Mouse (Mus musculus) liver, embryonic 13.5 days (tissue): ENCODE measurements around the gene Vps4b. TPM values are rescaled to one million over a fixed set of nuclear protein-coding genes. Genes with fewer than 3 reads are reported as not detected.
"Not testable (repeated sequence)": the region's sequence is repeated elsewhere in the genome, so short reads cannot be mapped to it uniquely, and the experiment has no call there.

Source experiments
- ATAC-seq: fragments of 200-750 bp; cut with Nextera tagmentation; 2 replicates; pipeline ENCODE4 v1.8.0; 2017; ENCODE audit warnings: low read depth, mild to moderate bottlenecking, moderate number of reproducible peaks, moderate library complexity
- DNase-seq: peaks from one replicate; pipeline ENCODE4 v3.0.0; 2022
- H3K27ac ChIP-seq: fragments of 300-500 bp; sonication (generic); 2 replicates; pipeline ENCODE4 v1.5.1; 2015; ENCODE audit warnings: moderate library complexity, mild to moderate bottlenecking, inconsistent platforms
- H3K27me3 ChIP-seq: fragments of 300-500 bp; sonication (generic); 2 replicates; pipeline ENCODE4 v1.6.1; 2015; ENCODE audit warnings: mild to moderate bottlenecking, inconsistent platforms
- H3K36me3 ChIP-seq: fragments of 300-500 bp; sonication (generic); 2 replicates; pipeline ENCODE4 v1.6.1; 2015; ENCODE audit warnings: mild to moderate bottlenecking, inconsistent platforms
- H3K4me1 ChIP-seq: fragments of 300-500 bp; sonication (generic); replicated peaks from 2 replicates; pipeline ENCODE4 v1.6.1; 2015; ENCODE audit warnings: inconsistent platforms
- H3K4me2 ChIP-seq: fragments of 300-500 bp; sonication (generic); 2 replicates; pipeline ENCODE4 v1.6.1; 2015; ENCODE audit warnings: inconsistent platforms, mild to moderate bottlenecking, moderate library complexity
- H3K4me3 ChIP-seq: fragments of 300-500 bp; sonication (generic); replicated peaks from 2 replicates; pipeline ENCODE4 v1.5.1; 2015; ENCODE audit warnings: mild to moderate bottlenecking, inconsistent platforms
- H3K9ac ChIP-seq: fragments of 300-500 bp; sonication (generic); 2 replicates; pipeline ENCODE4 v1.6.1; 2015; ENCODE audit warnings: mild to moderate bottlenecking, inconsistent platforms
- H3K9me3 ChIP-seq: fragments of 300-500 bp; sonication (generic); replicated peaks from 2 replicates; pipeline ENCODE4 v1.6.1; 2016; ENCODE audit warnings: inconsistent platforms
- WGBS: fragments of 180-500 bp; shearing (Covaris S2); methylation state at CpG from one replicate; pipeline ENCODE4 v1.1.7; 2015; ENCODE audit not compliant: insufficient replicate concordance; 5-methylcytosine and 5-hydroxymethylcytosine counted together
- polyA plus RNA-seq: library from polyadenylated mRNA; unstranded; fragments of >200 nt; fragmentation: Nextera tagmentation; extraction: Ambion mirVana; gene quantifications from 2 replicates; pipeline ENCODE4 v1.2.1, GENCODE M21; 2015

Gene Vps4b
- polyA plus RNA-seq, 1 experiment from 2014 or later, result 23.6 TPM

DNA sequence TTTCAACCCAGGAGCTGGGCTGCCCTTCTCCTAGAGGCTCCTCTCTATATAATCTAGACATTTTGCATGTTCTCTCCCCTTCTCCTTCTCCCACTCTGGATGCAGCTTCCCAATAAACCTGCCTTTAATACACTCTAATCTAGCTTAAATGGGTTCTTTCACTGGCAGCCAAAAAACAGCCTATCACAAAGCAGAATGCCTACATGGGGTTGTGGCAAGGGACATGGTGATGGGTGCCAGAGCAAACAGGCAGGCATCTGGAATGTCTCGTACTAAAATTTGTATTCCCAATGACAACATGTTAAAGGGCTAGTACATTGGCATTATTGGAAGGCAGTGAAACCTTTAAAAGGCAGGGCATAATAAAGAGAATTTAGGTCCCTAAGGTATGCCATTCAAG, 45.9 kb downstream of the Vps4b start:
- Histone ChIP-seq H3K9me3 (no peaks in the 10 kb centered on the region), H3K9ac (no peak overlapping the region), H3K4me1 (no peaks in the 10 kb centered on the region), H3K36me3 (peaks cover 16% of the 10 kb centered on the region), H3K4me2 (no peak overlapping the region), H3K27ac (no peak overlapping the region), H3K4me3 (no peak overlapping the region), H3K27me3 (no peaks in the 10 kb centered on the region)
- ATAC-seq, result no peak
- WGBS, result 83% methylated on average over 1 of the region's 1 CpGs
- no peak for DNase-seq

DNA sequence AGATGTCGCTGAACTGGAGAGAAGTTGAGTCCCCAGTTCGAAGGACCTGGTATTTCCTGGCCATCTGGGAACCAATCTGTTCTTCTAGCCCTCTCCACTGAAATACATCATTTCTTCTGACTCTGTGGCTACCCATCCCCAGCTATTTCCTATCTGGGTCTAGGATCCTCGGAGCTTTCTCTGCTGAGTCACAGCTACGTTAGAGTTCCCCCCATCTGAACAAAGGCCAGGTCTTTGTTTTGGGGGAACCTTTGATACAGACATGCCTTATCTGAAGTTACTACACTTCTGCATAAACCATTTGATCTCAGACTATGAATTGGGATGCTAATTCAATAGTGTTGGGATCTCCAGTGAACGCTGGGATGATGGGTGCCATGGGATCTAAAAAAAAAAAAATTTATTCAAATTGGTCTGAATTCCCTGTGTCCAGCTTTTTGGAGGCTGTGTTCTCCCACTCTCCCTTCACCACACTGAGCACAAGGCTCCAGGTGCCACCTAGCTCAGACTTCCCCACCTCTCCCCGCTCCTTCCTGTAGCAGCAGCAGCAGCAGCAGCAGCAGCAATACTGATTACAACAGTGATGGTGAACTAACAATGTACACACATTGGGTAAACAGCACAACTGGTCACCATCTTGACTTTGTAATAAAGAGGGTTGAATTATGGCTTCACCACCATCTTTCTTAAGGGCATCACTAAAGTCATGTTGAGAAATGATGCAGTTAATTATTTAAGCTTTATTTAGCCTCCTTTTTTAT, 47.8 kb downstream of the Vps4b start:
- H3K4me3 ChIP-seq, result no peak overlapping the region
- no peak for ATAC-seq
- H3K9ac ChIP-seq, result no peak overlapping the region
- no peak overlapping the region for H3K27ac ChIP-seq
- DNase-seq, result no peak
- no peaks in the 10 kb centered on the region for H3K4me1 ChIP-seq
- H3K36me3 ChIP-seq, result peaks cover 16% of the 10 kb centered on the region
- no peaks in the 10 kb centered on the region for H3K9me3 ChIP-seq
- 68% methylated on average over 6 of the region's 6 CpGs for WGBS
- H3K4me2 ChIP-seq, result no peak overlapping the region
- H3K27me3 ChIP-seq, result no peaks in the 10 kb centered on the region

DNA sequence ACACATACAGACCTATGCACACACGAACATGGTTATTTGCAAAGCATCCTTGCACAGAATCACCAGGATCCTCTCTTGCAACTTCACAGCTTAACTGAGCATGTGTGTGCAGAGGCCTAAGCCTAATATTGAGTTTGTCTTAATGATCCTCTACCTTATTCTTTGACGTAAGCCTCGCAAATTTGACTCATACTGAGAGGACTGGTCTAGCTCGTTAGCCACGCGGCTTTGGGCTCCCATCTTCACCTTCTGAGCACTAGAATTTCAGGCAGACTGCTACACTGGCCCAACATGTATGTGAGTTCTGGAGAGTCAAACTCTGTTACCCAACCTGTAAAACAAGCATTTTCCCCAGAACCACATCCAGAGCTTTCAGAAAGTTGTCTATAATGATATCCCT, 53.5 kb downstream of the Vps4b start:
- Histone ChIP-seq H3K36me3 (peaks cover 18% of the 10 kb centered on the region), H3K9ac (no peak overlapping the region), H3K27me3 (no peaks in the 10 kb centered on the region), H3K4me3 (no peak overlapping the region), H3K9me3 (no peaks in the 10 kb centered on the region), H3K4me2 (no peak overlapping the region), H3K27ac (no peak overlapping the region), H3K4me1 (no peaks in the 10 kb centered on the region)
- no peak for DNase-seq
- ATAC-seq, result no peak
- WGBS, result 83% methylated on average over 6 of the region's 6 CpGs

DNA sequence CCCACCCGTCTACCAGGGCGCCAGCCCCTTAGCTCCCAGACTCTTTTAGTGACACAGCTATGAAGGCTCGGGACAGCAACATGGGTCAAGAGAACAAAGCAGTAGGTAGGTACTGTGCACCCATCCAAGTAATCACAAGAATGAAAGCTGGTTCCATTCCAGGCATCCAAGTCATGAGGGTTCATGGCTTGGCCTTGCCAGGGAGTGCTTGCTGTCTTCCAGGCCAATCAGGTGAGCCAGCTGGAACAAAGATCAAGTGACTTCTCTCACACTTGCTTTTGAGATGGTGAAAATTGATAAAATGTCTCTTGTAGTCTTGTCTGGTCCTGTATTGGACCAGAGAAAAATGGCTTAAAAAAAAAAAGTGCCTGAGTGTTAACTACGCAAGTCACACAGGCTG, 55.8 kb downstream of the Vps4b start:
- 82% methylated on average over 4 of the region's 4 CpGs for WGBS
- no peaks in the 10 kb centered on the region for H3K9me3 ChIP-seq
- no peak overlapping the region for H3K4me2 ChIP-seq
- no peak overlapping the region for H3K9ac ChIP-seq
- ATAC-seq (no peak), DNase-seq (no peak)
- no peaks in the 10 kb centered on the region for H3K4me1 ChIP-seq
- H3K4me3 ChIP-seq, result no peak overlapping the region
- H3K36me3 ChIP-seq, result 0 out of 2 replicates have a peak, but pooled peaks cover 5% of the 10 kb centered on the region
- no peak overlapping the region for H3K27ac ChIP-seq
- no peaks in the 10 kb centered on the region for H3K27me3 ChIP-seq

DNA sequence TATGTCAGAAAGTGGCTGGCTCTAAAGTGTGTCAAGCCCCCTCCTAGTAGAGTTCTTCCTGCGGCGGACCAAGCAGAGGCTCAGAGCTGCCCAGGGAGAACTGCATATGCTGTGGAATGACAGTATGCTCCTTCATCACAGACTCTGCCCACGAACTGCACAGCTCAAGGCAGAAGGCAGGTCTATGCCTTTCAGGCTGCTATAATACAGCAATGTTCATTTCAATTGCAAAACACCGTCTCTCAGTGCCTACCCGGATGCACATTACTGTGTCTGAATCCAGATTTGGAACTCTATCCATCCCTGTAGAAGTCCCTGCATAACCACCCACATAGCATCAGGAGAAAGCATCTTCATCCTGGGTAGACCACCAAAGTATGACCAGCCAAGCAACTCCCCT, 56.7 kb downstream of the Vps4b start:
- Histone ChIP-seq H3K4me3 (no peak overlapping the region), H3K27me3 (no peaks in the 10 kb centered on the region), H3K36me3 (0 out of 2 replicates have a peak, but pooled peaks cover 5% of the 10 kb centered on the region), H3K4me1 (no peaks in the 10 kb centered on the region), H3K27ac (no peak overlapping the region), H3K9ac (no peak overlapping the region), H3K9me3 (no peaks in the 10 kb centered on the region), H3K4me2 (no peak overlapping the region)
- no peak for ATAC-seq
- WGBS, result 80% methylated on average over 5 of the region's 5 CpGs
- DNase-seq, result no peak

DNA sequence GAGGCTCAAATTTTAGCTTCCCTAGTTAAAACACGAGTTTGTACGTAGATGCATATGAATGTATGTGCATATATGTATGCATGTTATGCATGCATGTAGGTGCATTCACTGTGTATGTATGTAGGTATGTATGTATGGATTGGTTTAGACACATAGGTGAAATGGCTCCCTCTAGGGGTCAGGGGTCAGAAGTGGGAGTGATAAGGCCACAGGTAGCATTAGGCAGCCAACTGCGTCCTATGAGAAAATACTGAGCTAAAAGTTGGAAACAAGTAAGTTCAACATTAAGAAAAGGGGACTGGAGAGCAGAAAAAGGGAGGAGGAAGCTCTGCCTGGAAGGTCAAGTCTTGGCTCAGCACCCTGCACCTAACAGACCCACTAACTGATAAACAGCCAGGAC, 58.4 kb downstream of the Vps4b start:
- no peak overlapping the region for H3K27ac ChIP-seq
- 66% methylated on average over 3 of the region's 3 CpGs for WGBS
- H3K9me3 ChIP-seq, result no peaks in the 10 kb centered on the region
- 0 out of 2 replicates have a peak, but pooled peaks cover 9% of the 10 kb centered on the region for H3K36me3 ChIP-seq
- no peaks in the 10 kb centered on the region for H3K27me3 ChIP-seq
- ATAC-seq (no peak), DNase-seq (no peak)
- H3K4me1 ChIP-seq, result no peaks in the 10 kb centered on the region
- no peak overlapping the region for H3K4me2 ChIP-seq
- no peak overlapping the region for H3K9ac ChIP-seq
- H3K4me3 ChIP-seq, result no peak overlapping the region

DNA sequence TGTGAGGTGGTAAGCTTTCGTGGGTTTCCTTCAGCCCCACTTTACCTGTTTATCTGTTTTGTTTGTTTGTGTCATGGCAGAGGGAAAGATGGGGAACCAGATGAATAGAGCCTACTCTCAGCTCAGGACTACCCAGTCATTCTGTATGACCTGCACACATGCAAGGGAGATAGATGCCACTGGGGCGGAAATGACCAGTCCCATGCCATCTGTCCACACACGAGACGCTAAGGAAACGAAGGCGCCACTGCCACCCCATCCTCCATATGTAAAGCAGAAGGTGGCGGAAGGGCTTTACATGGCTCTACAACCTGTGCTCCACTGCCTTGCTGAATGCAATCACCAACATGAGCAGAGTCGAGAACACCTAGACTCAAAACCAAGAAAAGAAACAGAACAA, 60.3 kb downstream of the Vps4b start:
- 0 out of 2 replicates have a peak, but pooled peaks cover 7% of the 10 kb centered on the region for H3K36me3 ChIP-seq
- H3K9ac ChIP-seq, result no peak overlapping the region
- no peak for ATAC-seq

DNA sequence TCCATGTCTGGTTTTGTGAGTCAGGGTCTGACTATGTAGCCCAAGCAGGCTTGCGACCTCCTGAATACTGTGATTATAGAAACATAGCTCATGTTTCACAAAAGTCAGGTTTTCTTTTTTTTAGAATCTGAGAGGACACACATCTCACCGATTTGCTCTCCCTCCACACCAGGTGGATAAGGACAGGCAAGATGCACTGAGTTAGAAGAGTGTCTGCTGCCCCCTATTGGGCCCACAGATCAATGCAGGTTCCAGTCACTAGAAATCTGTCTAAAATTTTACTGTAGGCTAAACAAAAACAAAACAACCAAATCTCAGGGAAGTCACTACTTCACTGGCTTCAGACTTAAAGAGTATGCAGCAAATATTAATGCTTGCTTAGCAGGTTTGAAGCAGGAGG, 60.9 kb downstream of the Vps4b start:
- Histone ChIP-seq H3K9me3 (no peaks in the 10 kb centered on the region), H3K36me3 (0 out of 2 replicates have a peak, but pooled peaks cover 7% of the 10 kb centered on the region), H3K4me2 (no peak overlapping the region), H3K4me3 (no peak overlapping the region), H3K4me1 (no peaks in the 10 kb centered on the region), H3K27ac (no peak overlapping the region), H3K27me3 (no peaks in the 10 kb centered on the region), H3K9ac (no peak overlapping the region)
- no peak for DNase-seq
- 56% methylated on average over 2 of the region's 2 CpGs for WGBS
- ATAC-seq, result no peak

More for the DNA sequence above, 60.3 kb downstream of the Vps4b start:
- Histone ChIP-seq H3K27ac (no peak overlapping the region), H3K4me3 (no peak overlapping the region), H3K4me1 (no peaks in the 10 kb centered on the region), H3K27me3 (no peaks in the 10 kb centered on the region), H3K4me2 (no peak overlapping the region), H3K9me3 (no peaks in the 10 kb centered on the region)
- WGBS, result 85% methylated on average over 8 of the region's 8 CpGs
- no peak for DNase-seq

DNA sequence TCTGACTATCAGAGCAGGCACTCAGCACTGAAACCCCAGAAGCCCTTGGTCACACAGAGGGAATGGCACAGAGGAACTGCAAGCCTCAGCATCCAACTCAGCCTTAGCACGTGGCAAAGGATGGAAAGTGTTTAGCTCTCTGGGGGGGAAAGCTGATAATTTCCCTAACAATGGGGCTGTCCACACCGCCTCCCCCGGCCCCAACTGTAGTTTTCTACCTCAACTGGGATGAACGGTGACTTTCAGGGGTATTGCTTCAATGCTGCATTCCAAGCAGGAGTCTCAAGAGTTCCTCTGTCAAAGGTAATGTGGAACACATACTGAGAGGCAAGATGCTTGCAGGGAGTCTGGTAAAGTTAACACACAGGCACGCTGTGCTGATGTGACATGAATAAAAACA, 74.5 kb downstream of the Vps4b start:
- WGBS, result 54% methylated on average over 5 of the region's 5 CpGs
- H3K4me3 ChIP-seq, result no peak overlapping the region
- no peak overlapping the region for H3K27ac ChIP-seq
- H3K36me3 ChIP-seq, result 0 out of 2 replicates have a peak, but pooled peaks cover 2% of the 10 kb centered on the region
- H3K27me3 ChIP-seq, result no peaks in the 10 kb centered on the region
- no peak overlapping the region for H3K4me2 ChIP-seq
- H3K9ac ChIP-seq, result no peak overlapping the region
- DNase-seq (no peak), ATAC-seq (no peak)
- no peaks in the 10 kb centered on the region for H3K9me3 ChIP-seq
- no peaks in the 10 kb centered on the region for H3K4me1 ChIP-seq

DNA sequence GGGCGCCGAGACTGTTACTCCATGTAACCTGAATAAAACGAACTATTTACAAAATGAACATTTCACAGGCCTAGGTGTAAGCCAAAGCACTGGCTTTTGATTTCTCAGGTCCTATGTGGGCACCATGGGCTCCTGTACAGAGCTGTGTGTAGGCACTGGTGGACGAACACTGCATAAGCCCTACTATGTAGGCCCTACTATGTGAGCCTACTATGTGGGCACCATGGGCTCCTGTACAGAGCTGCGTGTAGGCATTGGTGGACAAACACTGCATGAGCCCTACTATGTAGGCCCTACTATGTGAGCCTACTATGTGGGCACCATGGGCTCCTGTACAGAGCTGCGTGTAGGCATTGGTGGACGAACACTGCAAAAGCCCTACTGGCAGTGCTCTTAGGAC, 78.8 kb downstream of the Vps4b start:
- not testable (repeated sequence) for H3K4me2 ChIP-seq, H3K9me3 ChIP-seq, H3K4me3 ChIP-seq, H3K27ac ChIP-seq, ATAC-seq, H3K9ac ChIP-seq, DNase-seq, H3K36me3 ChIP-seq
- peaks cover 26% of the 10 kb centered on the region for H3K4me1 ChIP-seq
- WGBS, result 57% methylated on average over 7 of the region's 7 CpGs
- H3K27me3 ChIP-seq, result peaks cover 28% of the 10 kb centered on the region

DNA sequence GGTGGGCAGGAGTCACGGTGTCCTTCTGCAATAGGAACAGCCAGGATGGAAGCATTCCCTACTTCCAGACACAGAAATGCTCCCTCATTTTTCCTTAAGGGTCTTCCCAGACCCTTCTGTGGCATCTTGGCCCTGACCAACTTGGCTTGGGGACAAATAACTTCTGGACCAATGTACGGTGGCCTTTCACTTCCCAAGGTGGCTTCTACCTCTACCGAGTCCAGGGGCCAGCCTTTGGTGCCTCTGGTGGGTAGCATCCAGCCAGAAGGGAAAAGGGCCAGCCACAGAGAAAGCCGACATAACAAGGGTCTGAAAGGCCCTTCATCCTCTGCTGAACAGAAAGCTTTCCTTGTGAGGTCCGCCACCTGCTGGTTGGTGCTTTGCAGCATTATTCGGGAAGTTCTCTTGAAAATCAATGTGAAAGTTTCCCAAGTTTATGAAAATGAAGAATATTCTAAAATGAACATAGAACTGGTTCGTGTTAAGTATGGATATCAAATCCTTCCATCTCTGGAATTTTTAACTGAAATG, 79.4 kb downstream of the Vps4b start:
- Histone ChIP-seq H3K27me3 (peaks cover 34% of the 10 kb centered on the region), H3K4me2 (no peak overlapping the region), H3K4me3 (no peak overlapping the region), H3K9me3 (no peaks in the 10 kb centered on the region), H3K9ac (no peak overlapping the region), H3K36me3 (no peaks in the 10 kb centered on the region), H3K4me1 (peaks cover 31% of the 10 kb centered on the region), H3K27ac (no peak overlapping the region)
- DNase-seq (no peak), ATAC-seq (no peak)
- 36% methylated on average over 7 of the region's 7 CpGs for WGBS

DNA sequence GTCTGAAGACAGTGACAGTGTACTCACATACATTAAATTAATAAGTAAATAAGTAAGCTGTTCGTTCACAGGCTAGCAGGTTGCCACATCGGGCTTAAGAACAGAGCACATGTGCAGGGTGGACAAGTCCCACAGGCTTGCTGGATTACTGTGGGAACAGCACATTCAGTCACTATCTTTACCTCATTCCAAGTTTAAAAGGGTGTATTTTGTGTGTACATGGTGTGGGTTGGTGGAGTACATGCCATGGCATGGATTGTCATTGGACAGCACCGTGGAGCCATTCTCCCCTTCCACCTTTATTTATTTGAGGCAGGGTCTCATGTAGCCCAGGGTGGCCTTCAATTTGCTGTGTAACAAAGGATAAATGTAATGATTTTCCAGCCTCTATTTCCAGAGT, 80.4 kb downstream of the Vps4b start:
- no peak for DNase-seq
- H3K27ac ChIP-seq, result no peak overlapping the region
- 76% methylated on average over 3 of the region's 3 CpGs for WGBS
- H3K9me3 ChIP-seq, result no peaks in the 10 kb centered on the region
- no peak overlapping the region for H3K9ac ChIP-seq
- peaks cover 43% of the 10 kb centered on the region for H3K27me3 ChIP-seq
- H3K4me3 ChIP-seq, result no peak overlapping the region
- H3K4me2 ChIP-seq, result no peak overlapping the region
- H3K36me3 ChIP-seq, result no peaks in the 10 kb centered on the region
- no peak for ATAC-seq
- peaks cover 35% of the 10 kb centered on the region for H3K4me1 ChIP-seq
